Mouse (Mus musculus) cerebellum, adult 9-11 months (tissue): ENCODE measurements around the gene Rbp4.
A peak's percentile ranks its signal among the peaks of the same experiment; 100 is the strongest.

Source experiments
- DNase-seq: peaks from one replicate; pipeline ENCODE4 v3.0.0; 2022

Rbp4 gene

DNA sequence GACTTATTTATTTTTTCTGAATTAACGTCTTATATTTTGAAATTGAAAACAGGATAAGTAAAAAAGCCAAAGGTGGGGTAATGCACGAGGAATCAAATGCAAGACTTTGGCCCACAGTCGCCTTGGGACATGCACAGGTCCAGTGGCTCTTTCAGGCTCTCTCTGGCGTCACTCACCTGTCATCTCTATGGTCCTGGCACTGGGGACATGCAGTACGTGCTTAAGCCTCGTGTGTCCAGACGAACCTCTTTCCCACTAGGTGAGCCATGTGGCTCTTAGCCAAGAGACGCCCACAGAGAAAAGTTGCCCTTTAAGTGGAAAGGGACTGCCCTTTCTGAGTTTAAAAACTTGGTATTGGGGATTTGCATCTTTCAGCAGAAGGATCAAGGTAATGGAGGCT, 35.7 kb downstream of the Rbp4 start:
- DNase-seq = no peak

DNA sequence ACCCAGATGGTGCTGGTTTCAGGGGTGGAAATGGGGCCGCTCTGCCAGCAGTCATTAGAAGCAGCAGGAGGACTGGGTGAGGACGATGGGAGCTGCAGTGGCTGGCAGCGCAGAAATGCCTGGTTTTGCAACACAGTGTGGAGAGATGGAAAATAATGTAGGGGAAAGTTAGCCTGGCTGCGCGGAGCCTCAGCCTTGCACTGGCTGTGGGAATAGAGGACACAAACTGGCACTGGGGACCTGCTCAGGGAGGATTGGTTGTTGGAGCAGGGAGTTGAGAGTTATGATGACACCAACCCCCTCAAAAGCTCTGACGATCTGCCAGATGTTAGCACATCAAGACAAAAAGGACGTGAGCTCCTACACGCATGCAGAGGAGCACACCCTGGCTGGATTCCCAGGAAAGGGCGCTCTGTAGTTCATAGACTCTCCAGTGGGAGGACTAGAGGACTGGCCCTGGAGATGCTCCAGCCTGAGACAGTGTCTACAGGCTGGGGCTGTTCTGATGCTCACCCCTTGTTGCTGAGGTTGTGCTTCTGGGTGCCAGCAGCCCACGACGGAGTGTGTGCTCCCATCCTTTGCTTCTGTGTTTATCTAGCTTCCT, 38.0 kb downstream of the Rbp4 start:
- no peak for DNase-seq

DNA sequence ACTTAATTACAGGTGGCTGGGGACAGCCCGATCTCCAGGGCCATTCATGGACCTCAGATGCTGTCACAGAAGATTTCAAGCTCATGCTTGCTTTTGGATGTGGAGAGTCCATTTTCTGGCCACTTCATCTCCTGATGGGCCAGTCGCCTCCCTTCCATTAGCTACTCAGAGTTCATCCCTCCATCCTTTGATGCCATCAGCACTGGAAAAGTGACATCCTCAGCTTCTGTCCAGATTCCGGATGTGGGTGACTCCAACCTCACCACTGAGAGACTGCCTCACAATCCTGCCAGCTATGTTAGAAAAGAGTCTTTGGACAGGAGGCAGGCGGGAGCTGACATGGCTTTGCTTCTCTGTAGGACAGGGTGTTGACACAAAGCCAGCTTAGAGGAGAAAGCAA, 39.2 kb downstream of the Rbp4 start:
- no peak for DNase-seq

DNA sequence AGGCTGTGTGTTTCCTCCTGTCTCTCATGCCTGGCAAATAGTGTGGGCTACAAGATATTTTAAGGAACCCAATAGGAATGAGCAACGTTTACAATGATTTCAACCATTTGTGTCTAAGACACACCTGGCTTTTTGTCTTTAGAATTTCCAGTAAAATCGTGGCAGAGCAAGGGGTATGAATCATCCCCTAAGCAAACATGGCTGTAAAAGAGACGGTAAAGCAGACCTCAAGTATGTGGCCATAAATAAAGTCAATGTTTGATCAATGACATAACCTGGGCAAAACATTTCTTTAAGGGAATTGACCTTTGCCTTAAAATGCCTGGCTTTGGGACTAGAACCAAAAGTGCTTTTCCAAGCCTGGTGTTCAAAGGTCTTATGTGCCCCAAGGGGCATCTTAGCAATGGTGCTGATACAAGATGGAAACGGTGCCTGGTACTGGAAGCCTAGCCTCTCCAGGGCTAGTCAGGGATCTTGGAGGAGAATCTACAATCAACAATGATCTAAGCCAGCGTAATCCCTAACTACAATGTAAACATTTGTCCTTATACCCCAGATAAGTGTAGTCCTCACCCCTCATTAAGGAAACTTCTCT, 42.1 kb downstream of the Rbp4 start:
- DNase-seq = no peak

DNA sequence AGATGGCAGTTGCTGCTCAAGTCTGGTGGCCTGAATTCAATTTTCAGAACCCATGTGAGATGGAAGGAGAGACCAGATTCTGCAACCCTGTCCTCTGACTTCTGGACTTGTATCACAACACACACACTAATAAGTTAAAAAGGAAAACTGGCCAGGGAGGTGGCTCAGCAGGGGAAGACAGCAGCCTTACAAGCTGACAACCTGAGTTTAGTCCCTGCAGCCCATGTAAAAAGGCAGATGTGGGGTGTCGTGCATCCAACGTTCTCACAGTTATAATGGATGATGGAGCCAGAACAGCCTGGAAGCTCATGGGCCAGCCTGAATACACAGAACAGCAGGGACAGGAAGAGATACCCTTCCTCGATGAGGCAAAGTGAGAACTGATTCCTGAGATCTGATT, 43.7 kb downstream of the Rbp4 start:
- no peak for DNase-seq

DNA sequence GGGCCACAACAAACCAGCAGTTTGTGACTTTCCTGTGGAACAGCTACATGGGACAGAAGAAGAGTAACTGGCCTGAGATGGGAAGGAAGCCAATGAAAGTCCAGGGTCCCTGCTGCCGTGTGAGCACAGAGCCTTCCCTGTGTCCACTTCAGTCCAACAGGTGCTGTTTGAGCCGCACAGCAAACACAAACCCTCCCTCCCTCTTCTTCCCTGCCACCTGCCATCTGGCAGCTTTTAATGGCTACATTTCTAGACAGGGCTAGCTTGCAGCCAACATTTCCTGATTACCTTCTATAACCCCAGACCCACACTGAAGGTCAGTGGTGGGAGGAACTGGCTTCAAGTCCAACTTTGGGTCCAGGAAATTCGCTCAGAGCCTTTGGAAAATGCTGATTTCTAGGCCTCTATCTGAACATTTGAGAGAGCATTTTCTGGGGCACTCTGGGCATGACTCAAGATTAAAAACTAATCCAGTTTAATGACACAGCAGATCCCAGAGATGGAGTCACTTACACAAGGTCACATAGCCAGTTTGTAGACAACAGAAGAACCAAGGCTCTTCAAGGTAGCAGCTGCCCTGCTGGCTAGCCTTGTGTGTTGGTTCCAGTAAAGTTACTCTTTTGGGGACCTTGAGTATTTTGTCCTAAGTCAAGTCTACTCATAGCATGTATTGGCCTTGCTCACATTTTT, 47.1 kb downstream of the Rbp4 start:
- peak; percentile 13 for DNase-seq

DNA sequence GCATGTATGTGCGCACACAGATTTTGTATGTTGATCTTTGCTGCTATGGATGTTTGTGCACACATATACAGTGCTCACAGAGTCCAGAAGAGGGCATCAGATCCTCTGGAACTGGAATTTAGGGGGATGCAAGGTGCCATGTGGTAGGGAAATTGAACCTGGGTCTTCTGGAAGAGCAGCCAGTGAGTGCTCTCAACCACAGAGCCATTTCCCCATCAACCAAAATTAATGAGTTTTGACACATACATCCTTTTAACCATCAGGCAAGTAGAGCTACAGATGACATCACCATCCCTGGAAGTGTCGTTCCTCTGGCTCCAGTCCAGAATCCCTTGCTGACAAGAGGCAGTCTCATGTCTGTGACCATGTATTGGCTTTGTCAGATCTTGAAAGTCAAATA, 48.8 kb downstream of the Rbp4 start:
- no peak for DNase-seq

DNA sequence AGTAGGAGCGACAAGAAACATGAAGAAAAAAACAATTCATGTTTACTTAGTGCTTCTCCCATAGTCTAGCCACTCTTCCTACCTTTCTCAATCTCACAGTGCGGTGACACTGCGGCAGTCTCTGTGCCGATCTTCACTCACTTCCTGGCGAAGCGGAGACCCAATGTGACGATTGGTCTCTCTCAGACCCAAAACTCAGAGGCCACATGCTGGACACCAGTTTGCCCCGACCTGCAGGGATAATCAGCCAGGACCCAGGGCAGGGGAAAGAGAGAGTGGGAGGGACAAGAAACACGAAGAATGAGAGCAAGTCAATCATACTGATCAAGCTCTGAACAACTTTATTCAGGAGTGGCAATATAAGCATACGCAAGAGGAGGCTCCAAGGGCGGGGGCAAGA, 50.0 kb downstream of the Rbp4 start:
- no peak for DNase-seq

DNA sequence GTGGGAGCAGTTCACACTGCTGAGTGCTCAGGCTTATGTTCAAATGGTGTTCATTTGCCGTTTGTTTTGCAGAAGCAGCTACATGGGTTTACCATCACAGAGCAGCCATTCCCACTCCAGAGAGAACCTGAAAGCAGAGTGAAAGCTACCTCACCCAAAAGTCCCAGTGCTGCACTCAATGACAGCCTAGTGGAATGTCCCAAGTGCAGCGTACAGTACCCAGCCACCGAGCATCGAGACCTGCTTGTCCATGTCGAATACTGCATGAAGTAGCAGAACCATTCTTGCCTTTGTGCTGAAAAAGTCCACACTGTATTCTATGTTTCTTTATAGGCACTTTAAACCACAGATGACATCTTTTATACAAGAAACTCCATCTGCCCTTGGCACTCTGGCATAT, 51.9 kb downstream of the Rbp4 start:
- no peak for DNase-seq
